Mouse (Mus musculus): ENCODE measurements around the gene Fam243. TPM values are rescaled to one million over a fixed set of nuclear protein-coding genes. Genes with fewer than 3 reads are reported as not detected.

The Fam243 gene
- total RNA-seq, 2 experiments from 2014 or later = 0.87 to 1.1 TPM

Other genes starting within 250 kb of the Fam243 start
- not detected for gene Kcne2, start 29.1 kb downstream of the Fam243 start, total RNA-seq (2021)
- gene Smim11, start 20.2 kb downstream of the Fam243 start, total RNA-seq (2021) = 10 to 100 TPM; 80.8 to 88.3 TPM
- gene Kcne1, start 38.0 kb upstream of the Fam243 start, total RNA-seq (2021) = 1 to 10 TPM; 7.1 to 7.8 TPM
- 100 to 1,000 TPM in 1 of 2 experiments, 10 to 100 TPM in 1; 95.4 to 129 TPM for gene Rcan1, start 149.4 kb upstream of the Fam243 start, total RNA-seq (2021)
- 1 to 10 TPM in 1 of 2 experiments, under 1 TPM in 1; 0.37 to 1.1 TPM for gene Clic6, start 164.3 kb upstream of the Fam243 start, total RNA-seq (2021)